Mouse (Mus musculus): ENCODE data around the gene Rnd2. TPM values are rescaled to one million over a fixed set of nuclear protein-coding genes. Genes with fewer than 3 reads are reported as not detected.
A peak's percentile ranks its signal among the peaks of the same experiment; 100 is the strongest.

The Rnd2 gene
- 34.2 and 42.7 TPM in 2 replicates for polyA plus RNA-seq (2016; fragmentation: Nextera tagmentation; extraction: Ambion mirVana)

- Histone ChIP-seq H3K27ac (peak within 1 kb of the TSS; percentile 91), H3K4me1 (peaks cover 72% of the 10 kb centered on the region), H3K9me3 (no peaks in the 10 kb centered on the region), H3K36me3 (peaks cover 29% of the 10 kb centered on the region), H3K27me3 (ENCODE audit: insufficient read depth, poor library complexity, severe bottlenecking) (no peaks in the 10 kb centered on the region), H3K4me3 (peak within 1 kb of the TSS; percentile 95)
- 12% methylated on average over 12 of the region's 12 CpGs for WGBS
- DNase-seq (ENCODE audit: low spot score), result no peak
These were observed at the start of gene Rnd2 for GRCm38 (mm10) chr11:101464211-101465100. Gene Rnd2 (plus strand): TSS chr11:101464999.

- Histone ChIP-seq H3K4me1 (peaks cover 6% of the 10 kb centered on the region), H3K4me3 (no peak overlapping the region), H3K36me3 (peaks cover 50% of the 10 kb centered on the region), H3K27ac (no peak overlapping the region), H3K9me3 (no peaks in the 10 kb centered on the region), H3K27me3 (ENCODE audit: insufficient read depth, poor library complexity, severe bottlenecking) (no peaks in the 10 kb centered on the region)
- 90% methylated on average over 2 of the region's 2 CpGs for WGBS
- no peak for DNase-seq (ENCODE audit: low spot score)
These were observed 49.5 kb upstream of the Rnd2 start for GRCm38 (mm10) chr11:101415306-101415705.

- no peak for DNase-seq (ENCODE audit: low spot score)
- Histone ChIP-seq H3K36me3 (peaks cover 48% of the 10 kb centered on the region), H3K4me3 (peak overlapping the region; percentile 91), H3K4me1 (peaks cover 6% of the 10 kb centered on the region), H3K9me3 (no peaks in the 10 kb centered on the region), H3K27ac (peak overlapping the region; percentile 93), H3K27me3 (ENCODE audit: insufficient read depth, poor library complexity, severe bottlenecking) (no peaks in the 10 kb centered on the region)
- WGBS, result 3% methylated on average over 11 of the region's 11 CpGs
These were observed 48.2 kb upstream of the Rnd2 start for GRCm38 (mm10) chr11:101416433-101417100.

- peak; percentile 90 for DNase-seq (ENCODE audit: low spot score)
- Histone ChIP-seq H3K4me1 (peaks cover 6% of the 10 kb centered on the region), H3K36me3 (peaks cover 46% of the 10 kb centered on the region), H3K27me3 (ENCODE audit: insufficient read depth, poor library complexity, severe bottlenecking) (no peaks in the 10 kb centered on the region), H3K4me3 (peak within 1 kb of the TSS; percentile 91), H3K27ac (peak within 1 kb of the TSS; percentile 93), H3K9me3 (no peaks in the 10 kb centered on the region)
- WGBS, result under 1% methylated on average over 45 of the region's 45 CpGs
These were observed 47.5 kb upstream of the Rnd2 start, which contains the start of gene Aarsd1 for GRCm38 (mm10) chr11:101417101-101417855. Gene Aarsd1 (minus strand): TSS chr11:101417615.

GRCm38 (mm10) chr11:101418991-101419390 is 45.8 kb upstream of the Rnd2 start:
- H3K27me3 ChIP-seq (ENCODE audit: insufficient read depth, poor library complexity, severe bottlenecking), result no peaks in the 10 kb centered on the region
- 58% methylated on average over 6 of the region's 6 CpGs for WGBS
- no peak for DNase-seq (ENCODE audit: low spot score)
- H3K4me3 ChIP-seq, result no peak overlapping the region
- peaks cover 29% of the 10 kb centered on the region for H3K36me3 ChIP-seq
- H3K27ac ChIP-seq, result no peak overlapping the region
- no peaks in the 10 kb centered on the region for H3K9me3 ChIP-seq
- peaks cover 11% of the 10 kb centered on the region for H3K4me1 ChIP-seq

GRCm38 (mm10) chr11:101419610-101420009 is 45.2 kb upstream of the Rnd2 start:
- DNase-seq (ENCODE audit: low spot score), result no peak
- Histone ChIP-seq H3K4me1 (peaks cover 14% of the 10 kb centered on the region), H3K4me3 (no peak overlapping the region), H3K27me3 (ENCODE audit: insufficient read depth, poor library complexity, severe bottlenecking) (no peaks in the 10 kb centered on the region), H3K9me3 (no peaks in the 10 kb centered on the region), H3K36me3 (peaks cover 28% of the 10 kb centered on the region), H3K27ac (no peak overlapping the region)
- 26% methylated on average over 3 of the region's 3 CpGs for WGBS

GRCm38 (mm10) chr11:101420148-101420547 is 44.7 kb upstream of the Rnd2 start:
- no peak overlapping the region for H3K27ac ChIP-seq
- H3K4me1 ChIP-seq, result peaks cover 14% of the 10 kb centered on the region
- WGBS, result 81% methylated on average over 5 of the region's 5 CpGs
- peaks cover 28% of the 10 kb centered on the region for H3K36me3 ChIP-seq
- no peaks in the 10 kb centered on the region for H3K9me3 ChIP-seq
- no peak overlapping the region for H3K4me3 ChIP-seq
- no peaks in the 10 kb centered on the region for H3K27me3 ChIP-seq (ENCODE audit: insufficient read depth, poor library complexity, severe bottlenecking)
- DNase-seq (ENCODE audit: low spot score), result no peak

- no peaks in the 10 kb centered on the region for H3K27me3 ChIP-seq (ENCODE audit: insufficient read depth, poor library complexity, severe bottlenecking)
- WGBS, result 4% methylated on average over 23 of the region's 23 CpGs
- peak; percentile 86 for DNase-seq (ENCODE audit: low spot score)
These were observed 40.5 kb upstream of the Rnd2 start, which contains the start of gene Gm27029 for GRCm38 (mm10) chr11:101424105-101424851. Gene Gm27029 (minus strand): TSS chr11:101424796.

GRCm38 (mm10) chr11:101424925-101425813 is 39.6 kb upstream of the Rnd2 start, which contains the start of the genes Rundc1 and Ptges3l:
Gene Rundc1 (plus strand): TSS chr11:101425085.
Gene Ptges3l (minus strand): TSS chr11:101425333.
- under 1% methylated on average over 81 of the region's 81 CpGs for WGBS
- Histone ChIP-seq H3K27me3 (ENCODE audit: insufficient read depth, poor library complexity, severe bottlenecking) (no peaks in the 10 kb centered on the region), H3K36me3 (peaks cover 31% of the 10 kb centered on the region), H3K27ac (peak within 1 kb of the TSS; percentile 93), H3K9me3 (no peaks in the 10 kb centered on the region), H3K4me1 (peaks cover 23% of the 10 kb centered on the region), H3K4me3 (peak within 1 kb of the TSS; percentile 96)
- peak; percentile 98 for DNase-seq (ENCODE audit: low spot score)

More at GRCm38 (mm10) chr11:101424105-101424851, 40.5 kb upstream of the Rnd2 start, which contains the start of gene Gm27029:
- Histone ChIP-seq H3K4me3 (peak within 1 kb of the TSS; percentile 96), H3K9me3 (no peaks in the 10 kb centered on the region), H3K27ac (peak within 1 kb of the TSS; percentile 93), H3K36me3 (peaks cover 30% of the 10 kb centered on the region), H3K4me1 (peaks cover 23% of the 10 kb centered on the region)

- H3K9me3 ChIP-seq, result no peaks in the 10 kb centered on the region
- H3K4me1 ChIP-seq, result peaks cover 23% of the 10 kb centered on the region
- peaks cover 33% of the 10 kb centered on the region for H3K36me3 ChIP-seq
- H3K27ac ChIP-seq, result no peak overlapping the region
- 64% methylated on average over 8 of the region's 8 CpGs for WGBS
- no peaks in the 10 kb centered on the region for H3K27me3 ChIP-seq (ENCODE audit: insufficient read depth, poor library complexity, severe bottlenecking)
- no peak for DNase-seq (ENCODE audit: low spot score)
- peak overlapping the region; percentile 96 for H3K4me3 ChIP-seq
These were observed 38.6 kb upstream of the Rnd2 start for GRCm38 (mm10) chr11:101426165-101426564.

- WGBS, result 90% methylated on average over 9 of the region's 9 CpGs
- H3K4me3 ChIP-seq, result no peak overlapping the region
These were observed 33.5 kb upstream of the Rnd2 start for GRCm38 (mm10) chr11:101431327-101431726.

More at GRCm38 (mm10) chr11:101431327-101431726, 33.5 kb upstream of the Rnd2 start:
- Histone ChIP-seq H3K27me3 (ENCODE audit: insufficient read depth, poor library complexity, severe bottlenecking) (no peaks in the 10 kb centered on the region), H3K27ac (no peak overlapping the region), H3K36me3 (peaks cover 70% of the 10 kb centered on the region), H3K9me3 (no peaks in the 10 kb centered on the region), H3K4me1 (peaks cover 8% of the 10 kb centered on the region)
- DNase-seq (ENCODE audit: low spot score), result no peak
